ENCODE assay signal across 16 mouse cellular contexts in the genomic region with DNA sequence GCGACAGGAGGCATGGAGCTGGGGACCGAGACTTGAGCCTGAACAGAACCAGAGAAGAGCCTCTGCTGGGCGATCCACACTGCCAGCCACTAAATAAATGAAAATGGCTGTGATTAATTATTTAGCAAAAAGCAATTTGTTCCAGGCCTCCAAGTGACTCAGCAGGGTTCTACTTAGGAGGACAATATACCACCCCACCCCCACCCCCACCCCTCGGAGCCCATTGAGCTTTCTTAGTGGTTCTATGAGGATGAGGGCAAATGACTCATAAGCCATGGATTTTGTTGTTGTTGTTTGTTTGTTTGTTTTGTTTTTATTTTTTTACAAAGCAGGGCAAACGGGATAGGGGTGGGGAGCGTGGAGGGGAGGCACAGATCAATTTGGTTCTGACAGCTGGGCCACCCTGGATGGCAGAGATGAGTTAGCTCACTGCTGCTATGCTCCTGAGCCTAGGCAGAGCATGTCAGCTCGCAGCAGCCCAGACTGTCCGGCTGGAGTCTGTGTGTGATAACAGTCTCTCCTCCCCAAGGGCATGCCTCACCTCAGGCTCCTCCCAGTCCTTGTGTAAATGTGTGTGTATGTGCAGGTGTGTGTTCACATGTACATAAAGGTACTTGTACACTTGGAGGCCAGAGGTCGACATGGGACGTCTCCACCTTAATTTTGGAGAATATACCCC. TPM values are rescaled to one million over a fixed set of nuclear protein-coding genes. Genes with fewer than 3 reads are reported as not detected.
DNase-seq lines count a peak whose midpoint lies in the region; ATAC-seq and TF ChIP-seq lines count a peak whose summit lies in the region.
"Had no signal": no experiment of that assay in that cellular context is flagged by ENCODE, and none has a peak within 500 bp of the region (broad histone marks: within the 10 kb centered on the region; RNA-seq: fewer than 3 reads in every experiment).

No protein-coding gene starts in this region.

- no peak for DNase-seq in hindbrain, embryonic 10.5 days (ENCODE audit: low spot score)
- no peak for DNase-seq in neural tube, embryonic 10.5 days (ENCODE audit: extremely low spot score, low spot score)
- no peak for DNase-seq in liver, embryonic 14.5 days (ENCODE audit: low read depth in 3 of 3, low spot score in 3 of 3)
- DNase-seq in stomach, postnatal 0 days (ENCODE audit: low spot score), result no peak
- no peak for DNase-seq in lung, postnatal 14 days
- no peak for DNase-seq in kidney, adult 8-10 months
- DNase-seq: cerebellum, adult 18-20 months; gastrocnemius, postnatal 10 days; kidney, adult 18-20 months; kidney, postnatal 4 days had no signal

- H3K27ac ChIP-seq in hindbrain, embryonic 12.5 days, result no peak overlapping the region
- H3K27ac ChIP-seq in hindbrain, embryonic 10.5 days, result no peak overlapping the region
- H3K27ac ChIP-seq in neural tube, embryonic 12.5 days, result no peak overlapping the region
- no peak overlapping the region for H3K27ac ChIP-seq in liver, embryonic 14.5 days
- H3K27ac ChIP-seq in stomach, postnatal 0 days (replicated peaks), result no peak overlapping the region
- H3K27ac ChIP-seq: embryonic facial prominence, embryonic 12.5 days; limb, embryonic 15.5 days; midbrain, embryonic 15.5 days had no signal

- TF ChIP-seq CTCF in liver, embryonic 14.5 days (IDR thresholded peaks at IDR 0.05; ENCODE audit: low read depth), result no peak
- TF ChIP-seq CTCF in stomach, postnatal 0 days (IDR thresholded peaks at IDR 0.05; ENCODE audit: low read depth), result no peak

- no peaks in the 10 kb centered on the region; the same call in 1 of the 2 replicates for H3K27me3 ChIP-seq in hindbrain, embryonic 12.5 days
- no peaks in the 10 kb centered on the region for H3K27me3 ChIP-seq in hindbrain, embryonic 10.5 days (ENCODE audit: insufficient read depth, poor library complexity, severe bottlenecking)
- no peaks in the 10 kb centered on the region for H3K27me3 ChIP-seq in neural tube, embryonic 12.5 days (replicated peaks)
- no peaks in the 10 kb centered on the region for H3K27me3 ChIP-seq in liver, embryonic 14.5 days (ENCODE audit: control insufficient read depth, insufficient read depth, low read length)
- no peaks in the 10 kb centered on the region for H3K27me3 ChIP-seq in stomach, postnatal 0 days (ENCODE audit: control insufficient read depth, insufficient read depth, low read length)
- H3K27me3 ChIP-seq: embryonic facial prominence, embryonic 12.5 days; limb, embryonic 15.5 days; midbrain, embryonic 15.5 days had no signal

- WGBS in hindbrain, embryonic 12.5 days, result 59% methylated on average over 10 of the region's 10 CpGs
- 71% methylated on average over 10 of the region's 10 CpGs for WGBS in hindbrain, embryonic 10.5 days
- WGBS in neural tube, embryonic 12.5 days, result 60% methylated on average over 10 of the region's 10 CpGs
- WGBS in liver, embryonic 14.5 days (ENCODE audit: insufficient replicate concordance), result 44% methylated on average over 10 of the region's 10 CpGs
- WGBS in stomach, postnatal 0 days, result 65% methylated on average over 10 of the region's 10 CpGs

- no peak for TF ChIP-seq EP300 in liver, embryonic 14.5 days (IDR thresholded peaks at IDR 0.05; ENCODE audit: low read depth)
- TF ChIP-seq EP300 in stomach, postnatal 0 days (optimal IDR thresholded peaks at IDR 0.05), result no peak

- H3K4me2 ChIP-seq in hindbrain, embryonic 12.5 days (replicated peaks), result no peak overlapping the region
- H3K4me2 ChIP-seq in neural tube, embryonic 12.5 days (replicated peaks), result no peak overlapping the region
- no peak overlapping the region for H3K4me2 ChIP-seq in liver, embryonic 14.5 days (ENCODE audit: low read depth)
- no peak overlapping the region for H3K4me2 ChIP-seq in stomach, postnatal 0 days (replicated peaks; ENCODE audit: low read depth)
- H3K4me2 ChIP-seq: embryonic facial prominence, embryonic 12.5 days; limb, embryonic 15.5 days; midbrain, embryonic 15.5 days had no signal

- ATAC-seq in hindbrain, embryonic 12.5 days (ENCODE audit: low FRiP score), result peak; percentile 46; the same call in 1 of the 2 replicates
- peak; percentile 61; the same call in 1 of the 2 replicates for ATAC-seq in neural tube, embryonic 12.5 days (ENCODE audit: low FRiP score, low read depth)
- ATAC-seq in liver, embryonic 14.5 days (ENCODE audit: insufficient read depth), result 0 out of 2 replicates have a peak, but pooled peaks have one; percentile 33
- peak; percentile 47; the same call in 1 of the 2 replicates for ATAC-seq in stomach, postnatal 0 days (ENCODE audit: low FRiP score, low TSS enrichment)
- ATAC-seq: lung, postnatal 0 days; midbrain, embryonic 15.5 days had no signal

- no peak overlapping the region for H3K9ac ChIP-seq in hindbrain, embryonic 12.5 days
- no peak overlapping the region for H3K9ac ChIP-seq in neural tube, embryonic 12.5 days
- no peak overlapping the region; the same call in 1 of the 2 replicates for H3K9ac ChIP-seq in liver, embryonic 14.5 days (replicated peaks)
- H3K9ac ChIP-seq in stomach, postnatal 0 days (ENCODE audit: low read length), result no peak overlapping the region
- H3K9ac ChIP-seq: embryonic facial prominence, embryonic 12.5 days; limb, embryonic 15.5 days; midbrain, embryonic 15.5 days had no signal

- H3K9me3 ChIP-seq in hindbrain, embryonic 12.5 days (replicated peaks), result no peaks in the 10 kb centered on the region
- no peaks in the 10 kb centered on the region for H3K9me3 ChIP-seq in hindbrain, embryonic 10.5 days
- no peaks in the 10 kb centered on the region for H3K9me3 ChIP-seq in neural tube, embryonic 12.5 days
- H3K9me3 ChIP-seq in liver, embryonic 14.5 days (ENCODE audit: control insufficient read depth, low read length), result no peaks in the 10 kb centered on the region
- H3K9me3 ChIP-seq in stomach, postnatal 0 days (ENCODE audit: control insufficient read depth, low read length), result no peaks in the 10 kb centered on the region
- H3K9me3 ChIP-seq: embryonic facial prominence, embryonic 12.5 days; limb, embryonic 15.5 days; midbrain, embryonic 15.5 days had no signal

- peaks cover 8% of the 10 kb centered on the region; the same call in 1 of the 2 replicates for H3K4me1 ChIP-seq in hindbrain, embryonic 12.5 days
- peaks cover 7% of the 10 kb centered on the region; the same call in 1 of the 2 replicates for H3K4me1 ChIP-seq in hindbrain, embryonic 10.5 days (replicated peaks)
- 0 out of 2 replicates have a peak, but pooled peaks cover 3% of the 10 kb centered on the region for H3K4me1 ChIP-seq in neural tube, embryonic 12.5 days
- H3K4me1 ChIP-seq in liver, embryonic 14.5 days (replicated peaks; ENCODE audit: control insufficient read depth in 2 of 2, insufficient read depth in 2 of 2, low read length in 1 of 2), result peaks cover 0 to 6% of the 10 kb centered on the region in 2 experiments; a peak in 3 of 4 replicates
- no peaks in the 10 kb centered on the region for H3K4me1 ChIP-seq in stomach, postnatal 0 days (replicated peaks; ENCODE audit: control insufficient read depth, insufficient read depth)

- no peaks in the 10 kb centered on the region for H3K36me3 ChIP-seq in hindbrain, embryonic 12.5 days
- H3K36me3 ChIP-seq in hindbrain, embryonic 10.5 days, result no peaks in the 10 kb centered on the region
- H3K36me3 ChIP-seq in neural tube, embryonic 12.5 days, result no peaks in the 10 kb centered on the region
- no peaks in the 10 kb centered on the region for H3K36me3 ChIP-seq in liver, embryonic 14.5 days (replicated peaks; ENCODE audit: control insufficient read depth, insufficient read depth, low read depth)
- no peaks in the 10 kb centered on the region for H3K36me3 ChIP-seq in stomach, postnatal 0 days (ENCODE audit: control insufficient read depth, insufficient read depth, low read length)
- H3K36me3 ChIP-seq: embryonic facial prominence, embryonic 12.5 days; limb, embryonic 15.5 days; midbrain, embryonic 15.5 days had no signal

- H3K4me3 ChIP-seq in hindbrain, embryonic 12.5 days, result no peak overlapping the region
- no peak overlapping the region for H3K4me3 ChIP-seq in hindbrain, embryonic 10.5 days
- H3K4me3 ChIP-seq in neural tube, embryonic 12.5 days, result no peak overlapping the region
- no peak overlapping the region for H3K4me3 ChIP-seq in liver, embryonic 14.5 days (ENCODE audit: insufficient read depth in 1 of 2, low read depth in 2 of 2, low read length in 2 of 2)
- H3K4me3 ChIP-seq in stomach, postnatal 0 days (ENCODE audit: low read depth, low read length), result no peak overlapping the region
- H3K4me3 ChIP-seq: embryonic facial prominence, embryonic 12.5 days; limb, embryonic 15.5 days; midbrain, embryonic 15.5 days had no signal

RNA-seq across cellular contexts. Expression of a gene that starts 31.6 kb away (rescaled TPM):
- polyA plus RNA-seq in hindbrain, embryonic 12.5 days (2016; fragmentation: Nextera tagmentation; extraction: Ambion mirVana), result 14.6 and 17.2 TPM in 2 replicates
- polyA plus RNA-seq in hindbrain, embryonic 10.5 days (2016; fragmentation: Nextera tagmentation; extraction: Ambion mirVana), result 7.3 and 8.5 TPM in 2 replicates
- 17.4 and 24.1 TPM in 2 replicates for polyA plus RNA-seq in neural tube, embryonic 12.5 days (2016; fragmentation: Nextera tagmentation; extraction: Ambion mirVana)
- 3.4 and 3.5 TPM in 2 replicates for polyA plus RNA-seq in liver, embryonic 14.5 days (2012; rRNA removed)
- 5.9 and 7.2 TPM in 2 replicates for polyA plus RNA-seq in liver, embryonic 14.5 days (2014; fragmentation: Nextera tagmentation; extraction: Ambion mirVana)
- 1.4 and 1.7 TPM in 2 replicates for polyA plus RNA-seq in stomach, postnatal 0 days (2015; fragmentation: Nextera tagmentation; extraction: Ambion mirVana)
